Mouse (Mus musculus) lung, postnatal 0 days (tissue): ENCODE data around the gene Zcchc13.

Experiments
- CTCF ChIP-seq: IDR thresholded peaks from 2 replicates; pipeline ENCODE4 v1.5.1; 2016; ENCODE audit warnings: antibody characterized with exemption, mild to moderate bottlenecking
- EP300 ChIP-seq: IDR thresholded peaks from 2 replicates; pipeline ENCODE4 v1.6.1; 2016; ENCODE audit warnings: antibody characterized with exemption, mild to moderate bottlenecking, control low read depth

DNA sequence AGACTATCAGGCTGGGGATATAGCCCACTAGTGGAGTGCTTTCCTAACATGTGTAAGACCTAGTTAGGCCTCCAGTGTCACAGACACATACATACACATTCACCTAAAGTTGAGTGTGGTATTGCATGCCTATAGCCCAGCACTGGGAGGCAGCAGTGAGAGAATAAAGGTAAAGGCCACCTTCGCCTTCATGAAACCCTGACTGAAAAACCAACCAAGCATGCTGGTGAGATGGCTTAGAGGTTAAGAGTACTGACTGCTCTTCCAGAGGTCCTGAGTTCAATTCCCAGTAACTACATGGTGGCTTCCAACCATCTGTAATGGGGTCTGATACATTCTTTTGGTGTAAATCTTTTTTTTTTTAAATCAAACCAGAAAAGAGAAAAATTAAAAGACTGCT is 1.5 kb upstream of the Zcchc13 start:
- TF ChIP-seq CTCF (peak; percentile 37), EP300 (no peak)
